Mouse (Mus musculus) brain, embryonic 18.5 days (tissue): ENCODE results near the gene Limk1.

Source experiments
- DNase-seq: peaks from one replicate; pipeline ENCODE4 v3.0.0-alpha.2; 2012; ENCODE audit warnings: low read depth, low spot score

Limk1 gene

DNA sequence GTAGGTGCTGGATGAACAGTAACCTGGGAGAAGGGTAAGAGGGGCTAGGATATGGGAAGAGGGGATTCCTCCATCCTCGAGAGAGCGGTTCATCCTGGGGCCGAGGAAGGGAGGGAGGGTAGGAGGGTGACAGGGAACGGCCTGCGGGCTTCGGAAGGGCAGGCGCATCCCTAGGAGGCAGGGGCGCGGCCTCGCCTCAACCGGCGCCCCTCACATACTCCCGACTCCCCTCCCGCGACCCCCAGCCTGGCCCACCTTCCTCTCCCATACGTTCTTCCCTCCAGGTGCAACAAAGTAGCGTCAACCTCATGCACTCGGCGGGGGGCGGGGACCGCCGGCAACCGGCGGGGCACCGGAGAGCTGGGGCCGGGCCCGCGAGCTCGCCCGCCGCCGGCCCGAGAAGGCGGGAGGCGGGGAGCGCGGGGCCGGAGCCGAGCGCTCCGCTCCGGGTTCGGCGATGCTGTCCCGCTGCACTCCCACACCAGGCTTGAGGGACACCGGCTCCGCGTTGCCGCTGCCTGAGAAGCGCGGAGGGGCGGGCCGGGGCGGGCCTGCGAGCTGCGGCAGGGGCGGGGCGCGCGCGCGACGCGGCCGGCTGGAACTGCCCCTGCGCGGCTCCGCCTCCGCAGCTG, at the start of gene Limk1:
Limk1 (minus strand) TSS at position 513 of the 632 bp plus-strand sequence.
- DNase-seq, result no peak

DNA sequence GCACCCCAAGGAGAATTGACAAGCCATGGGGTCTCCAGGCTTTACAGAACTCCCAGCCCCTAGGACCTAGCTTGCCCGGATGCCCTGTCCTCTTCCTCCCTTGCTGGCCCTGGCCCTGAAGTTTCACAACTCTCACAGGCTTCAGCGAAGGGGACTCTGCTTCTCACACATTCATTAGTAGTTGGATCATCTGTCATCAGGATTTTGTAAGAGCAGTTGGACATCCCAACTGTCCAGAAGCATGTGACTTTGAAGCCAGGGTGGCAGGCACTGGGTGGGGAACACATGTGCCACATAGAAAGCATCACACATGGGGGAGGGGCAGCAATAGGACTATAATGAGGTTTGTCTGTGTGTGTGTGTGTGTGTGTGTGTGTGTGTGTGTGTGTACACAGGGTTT, 46.5 kb upstream of the Limk1 start:
- no peak for DNase-seq

DNA sequence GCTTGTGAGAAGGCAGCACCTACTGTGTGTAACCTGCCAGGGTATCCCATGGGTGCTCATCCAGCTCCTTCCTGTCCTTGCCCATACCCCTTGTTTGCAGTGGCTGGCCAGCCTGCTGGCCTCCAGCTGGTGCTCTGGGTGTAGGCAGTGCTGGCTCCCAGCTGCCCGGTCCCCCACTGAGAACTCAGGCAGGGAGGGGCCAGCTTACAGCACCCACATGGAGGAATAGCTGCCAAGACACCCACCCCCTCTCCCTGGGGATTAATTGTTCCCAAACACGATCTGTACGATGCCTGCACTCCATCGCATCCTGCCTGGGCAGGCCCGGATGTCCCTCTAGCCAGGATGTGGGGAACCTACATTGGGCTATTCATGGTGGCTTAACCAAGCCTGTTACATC, 45.7 kb upstream of the Limk1 start:
- no peak for DNase-seq

DNA sequence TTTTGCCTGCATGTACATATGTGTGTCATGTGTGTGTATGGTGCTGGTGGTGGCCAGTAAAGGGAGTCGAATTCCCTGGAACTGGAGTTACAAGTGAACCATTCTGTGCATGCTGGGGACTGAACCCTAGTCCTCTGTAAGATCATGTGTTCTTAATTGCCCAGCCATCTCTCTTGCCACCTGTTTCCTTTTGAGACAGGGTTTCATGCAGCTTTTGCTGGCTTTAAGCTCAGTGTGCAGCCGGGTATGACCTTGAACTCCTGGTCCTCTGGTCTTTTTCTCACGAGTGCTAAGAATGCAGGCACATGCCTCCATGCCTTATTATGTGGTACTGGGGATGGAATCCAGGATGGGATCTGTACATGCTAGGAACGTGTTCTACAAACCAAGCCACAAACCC, 44.8 kb upstream of the Limk1 start:
- DNase-seq, result no peak

DNA sequence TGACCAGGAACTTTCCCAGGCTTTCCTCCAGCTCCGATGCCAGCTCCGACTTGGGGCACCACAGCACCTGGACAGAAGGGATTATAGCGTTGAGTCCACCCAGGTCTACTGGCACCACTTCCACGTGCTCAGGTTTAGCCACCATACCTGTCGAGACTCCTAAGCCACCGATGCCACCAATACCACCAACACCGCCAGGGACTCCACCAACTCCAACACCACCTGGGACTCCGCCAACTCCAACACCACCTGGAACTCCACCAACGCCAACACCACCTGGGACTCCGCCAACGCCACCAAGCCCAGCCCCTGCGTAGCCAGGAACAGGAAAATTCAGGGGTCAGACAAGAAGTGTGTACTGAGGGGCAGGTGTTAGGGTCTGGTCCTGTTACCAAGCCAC, 40.7 kb upstream of the Limk1 start:
- DNase-seq, result no peak

DNA sequence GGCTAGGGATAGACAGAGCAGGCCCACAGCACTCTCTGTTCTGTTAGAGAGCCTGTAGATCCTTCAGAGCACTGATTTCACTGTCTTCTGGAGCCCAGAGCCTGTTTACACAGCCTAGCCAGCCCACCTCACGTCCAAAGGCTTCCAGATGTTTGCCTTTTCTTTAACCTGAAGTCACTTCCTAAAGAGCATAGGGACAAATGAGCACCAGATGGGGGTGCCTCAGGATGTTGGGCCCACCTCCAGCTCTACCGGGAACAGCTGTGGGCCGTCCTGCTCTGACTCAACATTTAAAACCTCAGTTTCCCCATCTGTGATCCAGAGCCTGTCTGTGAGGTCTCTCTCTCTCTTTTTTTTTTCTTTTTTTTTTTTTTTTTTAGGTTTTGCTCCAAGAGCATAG, 40.1 kb upstream of the Limk1 start:
- no peak for DNase-seq

DNA sequence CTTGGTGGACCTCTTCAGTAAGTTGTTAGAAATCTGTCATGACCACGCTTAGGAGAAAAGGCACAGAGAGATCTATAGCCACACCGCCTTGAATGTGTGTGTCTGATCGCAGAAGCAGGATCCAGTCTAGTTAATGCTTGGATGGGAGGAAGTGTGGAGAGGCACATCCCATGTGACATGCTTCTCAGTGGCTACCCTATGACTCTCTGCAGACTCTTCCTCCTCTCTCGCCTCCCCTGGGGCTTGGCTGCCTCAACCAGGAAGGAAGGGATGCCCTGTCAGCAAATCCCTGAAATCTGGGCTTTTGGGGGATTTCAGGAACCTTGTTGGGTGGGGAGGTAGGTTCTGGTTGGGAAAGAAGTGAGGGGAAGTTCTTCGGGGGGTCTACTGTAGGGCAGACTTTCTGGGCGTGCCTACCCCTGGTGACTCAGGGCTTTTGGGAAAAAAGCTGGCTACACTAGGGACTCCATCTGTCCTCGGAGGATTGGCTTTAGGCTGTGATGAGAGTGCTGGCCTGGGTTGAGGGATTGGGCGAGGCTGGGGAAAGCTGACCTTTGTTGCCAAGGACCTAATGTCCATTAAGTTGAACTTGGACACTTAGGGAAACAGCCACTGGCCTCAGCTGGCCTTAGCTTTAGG, 38.7 kb upstream of the Limk1 start:
- DNase-seq, result no peak

DNA sequence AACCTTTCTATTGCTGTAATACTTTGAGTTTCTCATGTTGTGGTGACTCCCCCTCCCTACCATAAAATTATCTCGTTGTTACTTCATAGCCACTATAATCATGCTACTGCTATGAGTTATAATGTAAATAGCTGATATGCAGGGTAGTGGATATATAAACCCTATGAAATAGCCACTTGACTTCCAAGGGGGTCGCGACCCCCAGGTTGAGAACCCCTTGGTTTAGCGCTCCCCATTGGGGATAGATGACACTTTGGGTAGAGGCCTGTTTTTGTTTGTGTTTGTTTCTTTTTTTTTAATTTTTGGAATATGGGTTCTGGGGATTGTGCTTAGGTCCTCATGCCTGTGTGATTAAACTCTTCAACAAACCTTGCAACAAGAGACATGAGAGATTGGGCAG, 36.9 kb upstream of the Limk1 start:
- no peak for DNase-seq

DNA sequence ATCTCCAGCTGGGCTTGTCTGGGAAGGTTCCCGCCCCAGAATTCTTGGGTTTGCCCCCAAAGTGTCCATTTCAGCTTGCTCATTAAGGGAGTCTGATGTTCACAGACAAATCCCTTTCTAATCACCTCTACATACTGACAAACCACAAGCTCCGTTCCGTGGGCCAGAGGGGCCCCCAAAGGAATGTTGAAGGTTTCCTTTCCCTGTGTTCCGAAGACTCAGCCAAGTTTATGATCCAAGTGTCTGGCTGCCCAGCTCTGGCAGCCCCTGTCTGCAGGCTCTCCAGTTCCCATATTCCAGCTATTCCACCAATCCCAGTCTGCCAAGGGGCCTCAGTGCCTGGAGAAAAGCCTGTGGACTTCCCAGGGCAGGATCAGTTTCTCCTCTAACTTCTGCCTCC, 31.7 kb upstream of the Limk1 start:
- no peak for DNase-seq

DNA sequence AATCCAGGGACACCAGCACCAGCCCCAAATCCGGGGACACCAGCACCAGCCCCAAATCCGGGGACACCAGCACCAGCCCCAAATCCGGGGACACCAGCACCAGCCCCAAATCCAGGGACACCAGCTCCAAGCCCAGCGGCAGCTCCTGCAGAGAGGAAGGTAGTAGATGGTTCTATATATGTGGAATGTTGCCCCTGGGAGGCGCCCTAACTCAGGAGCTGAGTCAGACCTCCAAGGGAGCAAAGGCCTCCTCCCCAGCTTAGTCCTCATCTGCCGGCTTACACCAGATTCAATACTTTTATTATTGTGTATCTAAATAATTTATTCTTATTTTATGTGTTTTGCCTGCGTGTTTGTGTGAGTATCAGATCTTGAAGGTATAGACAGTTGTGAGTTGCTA, 22.7 kb upstream of the Limk1 start:
- no peak for DNase-seq

DNA sequence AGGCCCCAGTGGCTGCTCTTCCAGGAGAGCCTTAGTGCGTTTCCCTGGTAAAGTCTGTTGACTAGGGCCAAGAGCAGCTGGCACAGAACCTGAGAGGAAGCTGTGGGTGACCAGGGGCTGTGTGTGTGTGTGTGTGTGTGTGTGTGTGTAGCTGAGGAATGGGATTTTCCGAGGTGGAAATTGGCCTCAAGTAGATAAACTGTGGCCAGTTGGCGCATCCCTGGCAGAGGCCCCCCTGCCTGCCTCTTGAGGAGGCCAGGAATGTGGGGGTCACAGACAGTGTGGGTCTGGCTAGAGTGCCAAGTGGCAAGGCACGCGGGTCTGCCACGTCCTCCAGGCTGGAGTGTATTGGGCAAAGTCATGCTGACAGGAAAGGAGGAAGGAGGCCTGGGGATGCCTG, 20.9 kb upstream of the Limk1 start:
- no peak for DNase-seq

DNA sequence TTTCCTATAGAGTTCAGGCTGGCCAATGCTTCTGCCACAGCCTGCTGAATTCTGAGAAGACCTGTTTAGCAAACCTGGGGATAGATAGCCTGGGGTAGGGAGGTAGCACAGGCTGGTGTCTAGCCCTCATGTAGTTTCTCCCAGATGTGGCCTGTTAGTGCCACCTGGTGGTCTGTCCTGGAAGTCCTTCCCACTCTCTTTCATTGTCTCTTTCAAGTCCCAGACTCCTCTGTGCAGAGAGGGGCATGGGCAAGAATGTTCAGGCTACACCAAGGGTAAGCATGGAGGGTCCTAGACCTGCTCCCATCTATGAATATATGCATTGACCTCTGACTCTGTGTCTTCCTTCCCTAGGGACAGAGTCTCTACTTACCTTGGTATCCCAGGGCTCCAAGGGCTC, 15.8 kb upstream of the Limk1 start:
- no peak for DNase-seq

DNA sequence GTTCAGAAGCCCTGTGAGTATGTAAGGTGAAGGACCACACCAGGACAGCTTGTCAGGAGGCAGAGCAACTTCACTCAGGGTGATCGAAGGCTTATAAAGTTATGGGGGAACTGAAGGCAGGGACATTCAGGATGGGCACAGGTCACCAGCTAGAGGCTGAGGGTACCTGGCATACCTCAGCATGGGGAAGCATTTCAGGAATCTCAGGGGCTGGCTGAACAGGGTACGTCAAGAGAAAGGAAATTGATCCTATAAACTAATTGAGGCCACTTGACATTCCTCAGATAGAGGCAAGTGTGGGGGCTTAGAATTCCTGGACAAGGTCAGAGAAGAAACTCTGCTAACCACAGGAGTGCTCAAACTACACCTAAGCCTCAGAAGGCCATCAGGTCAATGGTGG, 7.1 kb upstream of the Limk1 start:
- no peak for DNase-seq

DNA sequence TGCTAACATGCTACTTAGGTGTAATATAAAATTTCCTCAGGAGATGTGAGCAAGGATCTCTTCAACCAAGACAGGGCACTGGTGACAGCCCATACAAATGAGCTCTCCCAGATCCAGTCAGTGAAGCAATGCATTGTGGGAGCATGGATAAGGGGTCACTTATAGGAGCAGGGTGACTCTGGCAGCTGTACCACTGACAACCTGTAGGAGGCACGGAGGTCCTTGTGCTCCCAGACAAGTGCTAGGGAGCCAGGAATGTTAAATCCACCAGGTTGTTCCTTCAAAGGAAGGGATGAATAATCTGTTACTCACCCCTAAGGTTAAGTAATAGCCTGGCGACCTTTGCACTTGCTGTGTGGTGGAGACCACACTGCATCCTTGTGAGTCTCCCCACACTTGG, 6.7 kb upstream of the Limk1 start:
- no peak for DNase-seq

DNA sequence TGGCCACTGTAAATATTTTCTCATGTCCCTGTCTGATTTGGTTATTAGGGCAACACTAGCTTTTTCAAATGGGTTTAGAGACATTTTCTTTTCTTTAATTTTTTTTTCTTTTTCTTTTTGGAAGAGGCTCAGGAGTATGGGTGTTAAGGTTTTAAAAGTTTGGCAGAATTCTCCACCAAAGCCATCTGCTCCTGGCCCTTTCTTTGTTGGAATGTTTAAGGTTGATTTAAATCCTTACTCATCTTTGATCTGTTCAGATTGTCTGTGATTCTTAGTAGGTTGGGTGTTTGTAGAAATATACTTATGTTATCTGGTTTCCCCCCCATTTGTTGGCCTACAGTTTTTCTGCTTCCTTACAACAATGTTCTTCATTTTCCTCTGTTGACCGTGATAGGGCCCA, 4.3 kb upstream of the Limk1 start:
- DNase-seq, result no peak

DNA sequence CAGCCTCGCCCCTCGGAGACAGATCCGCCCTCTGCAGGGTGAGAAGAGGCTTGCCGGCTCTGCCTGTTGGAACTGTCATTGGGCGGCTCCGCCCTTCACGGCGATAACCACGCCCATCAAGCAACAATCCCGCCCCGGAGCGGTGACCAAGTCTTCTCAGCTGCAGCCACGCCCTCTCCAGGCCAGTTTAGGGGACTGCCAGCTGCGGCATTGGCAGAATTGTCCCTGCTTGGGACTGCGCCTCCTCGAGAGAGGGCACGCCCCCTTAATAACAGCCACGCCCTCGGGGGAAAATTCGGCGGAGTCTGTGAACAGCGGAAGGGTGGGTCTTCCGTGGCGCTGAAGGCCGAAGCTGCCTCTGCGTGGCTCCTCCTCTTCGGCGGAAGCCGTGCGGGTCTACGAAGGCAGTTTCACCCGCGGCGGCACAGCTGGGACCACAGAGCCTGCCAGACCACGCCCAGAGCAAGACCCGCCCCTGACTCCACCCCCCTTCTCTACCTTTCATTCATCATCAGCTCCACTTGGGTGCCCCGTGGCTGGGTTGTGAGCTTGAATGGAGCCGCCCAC, 403 bp upstream of the Limk1 start:
- DNase-seq, result peak; percentile 96

DNA sequence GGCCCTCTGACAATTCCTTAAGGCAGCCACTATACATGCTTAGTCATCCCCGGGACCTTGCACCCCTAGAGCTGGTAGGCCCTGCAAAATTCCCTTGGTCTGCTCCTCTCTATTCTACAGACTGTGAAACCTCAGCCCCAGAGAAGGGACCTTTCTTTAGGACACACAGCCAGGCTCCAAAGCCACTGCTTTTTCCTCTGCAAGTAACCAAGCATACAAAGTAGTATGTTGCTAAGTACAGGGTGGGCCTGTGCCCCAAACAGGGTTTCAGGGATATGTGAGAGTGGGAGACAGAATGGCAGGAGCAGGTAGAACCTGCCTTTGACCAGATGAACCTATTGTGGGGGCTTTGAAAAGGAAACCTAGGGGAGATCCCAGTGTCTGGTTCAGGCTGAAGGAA, 1.2 kb downstream of the Limk1 start:
- DNase-seq, result no peak

DNA sequence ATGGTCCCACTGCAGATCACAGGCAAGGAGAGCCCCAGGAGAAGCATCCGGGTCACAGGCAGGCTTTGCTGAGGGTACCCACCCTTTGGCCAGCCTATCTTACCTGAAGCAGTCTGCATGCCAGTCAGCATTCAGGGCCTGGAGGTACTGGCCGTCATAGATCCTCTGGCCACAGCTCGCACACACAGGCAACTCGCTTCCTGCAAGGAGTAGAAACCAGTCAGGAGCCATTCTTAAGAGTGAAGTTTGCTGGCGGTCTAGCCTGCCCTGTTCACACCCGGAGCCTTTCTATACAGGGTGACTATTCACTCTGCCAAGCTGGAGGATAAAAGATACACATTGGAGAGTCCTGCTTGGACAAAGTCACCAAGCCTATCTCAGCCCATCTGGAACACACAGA, 1.9 kb downstream of the Limk1 start:
- DNase-seq, result no peak

DNA sequence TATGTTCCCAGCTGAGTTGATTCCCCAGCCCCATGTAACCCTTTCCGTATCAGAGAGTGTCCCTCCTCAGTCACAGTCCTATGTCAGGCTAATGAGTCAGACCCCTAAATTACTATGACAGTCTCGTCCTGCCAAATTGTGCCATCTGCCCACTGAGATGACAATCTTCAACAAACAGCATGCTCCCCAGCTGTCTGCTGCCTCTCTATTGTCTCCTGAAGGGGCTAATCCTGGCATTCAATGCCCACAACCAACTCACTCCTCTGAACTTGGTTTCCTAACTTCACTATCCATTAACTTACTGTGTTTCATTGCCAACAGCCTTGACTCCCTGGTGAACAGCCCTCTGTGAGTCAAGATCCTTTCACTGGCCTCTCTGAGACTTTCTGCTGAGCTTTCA, 4.0 kb downstream of the Limk1 start:
- no peak for DNase-seq

DNA sequence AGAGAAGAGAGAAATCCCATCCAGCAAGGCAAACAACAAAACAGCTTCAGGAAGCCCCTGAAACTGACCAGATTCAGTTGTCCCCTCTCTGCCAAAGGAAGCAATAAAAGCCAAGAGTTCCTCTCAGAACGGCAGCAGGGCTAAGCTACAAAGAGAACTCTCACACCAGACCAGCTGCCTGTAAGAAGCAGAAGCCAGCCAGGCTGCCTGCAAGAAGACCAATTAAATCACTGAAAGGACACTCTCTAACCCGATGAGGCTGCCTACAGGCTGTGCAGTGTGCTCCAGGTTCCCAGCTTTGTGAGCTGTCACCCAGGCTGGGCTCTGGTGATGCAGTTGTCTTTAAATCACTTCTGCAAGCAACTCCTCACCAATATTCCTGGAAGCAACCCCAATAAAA, 4.6 kb downstream of the Limk1 start:
- DNase-seq, result no peak

DNA sequence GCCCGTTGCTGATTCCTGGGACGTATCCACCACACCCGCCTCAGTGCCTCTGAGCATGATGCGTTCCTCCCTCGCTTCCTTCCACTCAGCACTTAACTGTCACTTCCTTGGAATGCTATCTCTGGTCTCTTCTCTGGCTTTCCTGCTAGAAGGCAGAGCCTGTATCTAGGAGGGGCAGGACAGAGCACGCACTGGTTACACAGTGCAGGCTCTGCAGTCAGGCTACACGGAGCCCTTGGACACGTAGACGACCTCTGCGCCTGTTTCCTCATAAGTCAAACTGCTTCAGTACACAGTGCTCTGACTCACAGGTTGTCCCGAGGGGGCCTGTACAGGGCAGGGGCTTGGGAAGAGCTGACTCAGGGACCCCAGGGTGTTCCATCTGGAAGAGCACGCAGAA, 8.2 kb downstream of the Limk1 start:
- no peak for DNase-seq

DNA sequence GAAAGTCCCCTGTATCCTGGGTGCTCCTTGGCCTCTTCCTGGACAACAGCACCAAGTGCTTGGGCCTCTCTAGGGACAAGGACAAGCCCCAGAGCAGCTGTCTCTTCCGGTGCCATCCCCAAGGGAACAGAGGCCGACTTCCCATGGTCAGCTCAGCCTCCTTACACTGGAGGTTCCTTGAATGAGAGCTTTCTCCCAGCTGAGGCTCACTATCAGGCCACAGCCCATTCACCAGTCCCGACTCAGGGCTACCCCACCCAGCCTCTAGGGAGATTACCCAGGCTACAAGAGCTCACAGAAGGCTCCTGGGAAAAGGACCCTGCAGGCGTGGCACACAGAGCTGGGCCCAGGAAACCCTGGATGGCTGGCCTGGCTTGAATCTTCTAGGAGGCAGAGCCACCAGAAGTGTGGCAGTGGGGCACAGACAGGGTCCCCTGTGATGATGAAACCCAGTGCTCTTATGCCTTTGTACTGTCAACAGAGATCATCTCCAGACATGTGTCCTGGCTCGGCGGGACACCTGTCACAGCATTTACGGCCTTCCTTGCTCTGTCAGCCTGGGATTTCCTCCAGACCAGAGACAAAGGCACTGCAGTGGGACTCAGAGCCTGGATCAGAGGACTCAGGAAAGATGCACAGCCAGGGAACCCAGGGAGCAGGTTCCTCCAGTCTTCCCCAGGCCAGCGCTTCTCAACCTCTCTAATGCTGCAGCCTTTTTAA, 9.4 kb downstream of the Limk1 start:
- DNase-seq, result no peak

DNA sequence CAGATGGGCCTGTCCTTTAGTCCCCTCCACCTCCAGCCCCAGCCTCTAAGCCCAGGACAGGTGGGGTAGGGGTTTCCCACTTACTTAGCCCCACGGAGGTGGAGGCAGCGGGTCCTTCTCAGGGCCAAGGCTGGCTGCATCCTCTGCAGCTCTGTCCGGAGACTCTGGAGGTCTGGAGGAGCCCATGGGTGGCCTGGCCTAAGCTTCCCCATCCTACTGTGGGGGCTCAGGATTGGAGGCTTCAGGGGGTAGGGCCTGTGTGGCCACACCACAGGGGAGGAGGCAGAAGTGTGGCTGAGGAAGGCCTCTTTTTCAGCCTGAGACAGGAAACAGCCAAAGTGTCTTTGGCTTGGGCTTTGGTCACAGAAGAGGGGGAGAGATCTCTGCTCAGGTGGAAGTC, 10.4 kb downstream of the Limk1 start:
- no peak for DNase-seq
